Comparison of ENCODE assay signal across 33 mouse cellular contexts in genomic region chr14:83638306-83638705, GRCm38 (mm10).
DNase-seq lines count a peak whose midpoint lies in the region; ATAC-seq and TF ChIP-seq lines count a peak whose summit lies in the region.
"Had no signal": no experiment of that assay in that cellular context is flagged by ENCODE, and none has a peak within 500 bp of the region (broad histone marks: within the 10 kb centered on the region; RNA-seq: fewer than 3 reads in every experiment).

No protein-coding gene starts in this region.

- H3K9me3 ChIP-seq in stomach, postnatal 0 days (ENCODE audit: control insufficient read depth, low read length), result no peaks in the 10 kb centered on the region
- H3K9me3 ChIP-seq: embryonic facial prominence, embryonic 10.5 days; forebrain, embryonic 10.5 days; G1E; heart, embryonic 12.5 days; limb, embryonic 15.5 days; megakaryocyte, embryonic 14.5 days; neural tube, embryonic 13.5 days; stomach, embryonic 15.5 days had no signal

- no peaks in the 10 kb centered on the region for H3K36me3 ChIP-seq in stomach, postnatal 0 days (ENCODE audit: control insufficient read depth, insufficient read depth, low read length)
- H3K36me3 ChIP-seq: embryonic facial prominence, embryonic 10.5 days; forebrain, embryonic 10.5 days; G1E; heart, embryonic 12.5 days; limb, embryonic 15.5 days; neural tube, embryonic 13.5 days; stomach, embryonic 15.5 days had no signal

- WGBS in stomach, postnatal 0 days, result 81% methylated on average over 3 of the region's 3 CpGs

- TF ChIP-seq CTCF in stomach, postnatal 0 days (IDR thresholded peaks at IDR 0.05; ENCODE audit: low read depth), result no peak

- TF ChIP-seq EP300 in stomach, postnatal 0 days (optimal IDR thresholded peaks at IDR 0.05), result no peak

- DNase-seq in left cerebral cortex, adult 11 months (ENCODE audit: low spot score), result peak; percentile 36
- DNase-seq in left cerebral cortex, postnatal 4 days, result no peak
- peak; percentile 8 to 13 for DNase-seq in frontal cortex, postnatal 14 days (ENCODE audit: low spot score in 2 of 2)
- peak; percentile 28 to 91 for DNase-seq in left cerebral cortex, postnatal 25 days (ENCODE audit: low spot score in 2 of 2)
- no peak for DNase-seq in spleen, postnatal 4 days (ENCODE audit: low spot score in 2 of 2)
- DNase-seq in stomach, postnatal 0 days (ENCODE audit: low spot score), result no peak
- DNase-seq in thymus, postnatal 0 days (ENCODE audit: low spot score), result no peak
- DNase-seq: adrenal gland, postnatal 36 days; B cell, adult 2 months; cerebellum, adult 11-12 months; cerebellum, postnatal 10 days; gastrocnemius, postnatal 14 days; heart, adult 11 months; heart, postnatal 10 days; kidney, postnatal 25 days; lung, embryonic 14.5 days; thymus, adult 2 months had no signal

- ATAC-seq in stomach, postnatal 0 days (ENCODE audit: low FRiP score, low TSS enrichment), result no peak
- ATAC-seq: hindbrain, postnatal 0 days; intestine, postnatal 0 days; midbrain, embryonic 16.5 days; Patski had no signal

- no peak overlapping the region for H3K4me3 ChIP-seq in stomach, postnatal 0 days (ENCODE audit: low read depth, low read length)
- H3K4me3 ChIP-seq: embryonic facial prominence, embryonic 10.5 days; forebrain, embryonic 10.5 days; heart, embryonic 12.5 days; layer of hippocampus, adult 2 months; limb, embryonic 15.5 days; megakaryocyte, embryonic 14.5 days; myocyte; neural tube, embryonic 13.5 days; stomach, embryonic 15.5 days had no signal

- no peaks in the 10 kb centered on the region for H3K27me3 ChIP-seq in stomach, postnatal 0 days (ENCODE audit: control insufficient read depth, insufficient read depth, low read length)
- H3K27me3 ChIP-seq: CH12.LX; heart, embryonic 12.5 days; limb, embryonic 15.5 days; megakaryocyte, embryonic 14.5 days; neural tube, embryonic 13.5 days; Patski; stomach, embryonic 15.5 days had no signal

- no peak overlapping the region for H3K9ac ChIP-seq in stomach, postnatal 0 days (ENCODE audit: low read length)
- H3K9ac ChIP-seq: heart, embryonic 12.5 days; limb, embryonic 15.5 days; liver, embryonic 14.5 days; lung, embryonic 14.5 days; neural tube, embryonic 13.5 days; stomach, embryonic 15.5 days had no signal

- no peak overlapping the region for H3K4me2 ChIP-seq in stomach, postnatal 0 days (replicated peaks; ENCODE audit: low read depth)
- H3K4me2 ChIP-seq: heart, embryonic 12.5 days; limb, embryonic 15.5 days; lung, embryonic 14.5 days; neural tube, embryonic 13.5 days; stomach, embryonic 15.5 days had no signal

- intact Hi-C loops in left cerebral cortex, postnatal 4 days (cut with DNase I), result no loop called here
- intact Hi-C loops in left cerebral cortex, postnatal 25 days (cut with DNase I), result loop anchor here (1.0 kb wide), 1 partner anchor 391 kb away; no protein-coding TSS in a partner anchor

- no peaks in the 10 kb centered on the region for H3K4me1 ChIP-seq in stomach, postnatal 0 days (replicated peaks; ENCODE audit: control insufficient read depth, insufficient read depth)
- H3K4me1 ChIP-seq: embryonic facial prominence, embryonic 10.5 days; forebrain, embryonic 10.5 days; heart, embryonic 12.5 days; limb, embryonic 15.5 days; megakaryocyte, embryonic 14.5 days; neural tube, embryonic 13.5 days; stomach, embryonic 15.5 days had no signal

- no peak overlapping the region for H3K27ac ChIP-seq in stomach, postnatal 0 days (replicated peaks)
- H3K27ac ChIP-seq: embryonic facial prominence, embryonic 10.5 days; forebrain, embryonic 10.5 days; hindbrain, postnatal 0 days; layer of hippocampus, adult 2 months; limb, embryonic 15.5 days; liver, embryonic 14.5 days; neural tube, embryonic 13.5 days; stomach, embryonic 15.5 days had no signal

Comparison
In these comparisons a context has a peak if more than half of its experiments do, and no peak if none do; other contexts are left out.
1. DNase-seq: peak in left cerebral cortex, adult 11 months (single experiment), frontal cortex, postnatal 14 days (2 of 2) and left cerebral cortex, postnatal 25 days (2 of 2); none in left cerebral cortex, postnatal 4 days (single experiment), spleen, postnatal 4 days (0 of 2), stomach, postnatal 0 days (single experiment) and thymus, postnatal 0 days (single experiment).